Mouse (Mus musculus): ENCODE measurements at regions not wholly inside any gene's neighbourhood (a gene's known extent, or its start where the extent isn't known, plus 50 kb on each side); places are given as distances from the start of the nearest gene placed in this dataset.

DNA sequence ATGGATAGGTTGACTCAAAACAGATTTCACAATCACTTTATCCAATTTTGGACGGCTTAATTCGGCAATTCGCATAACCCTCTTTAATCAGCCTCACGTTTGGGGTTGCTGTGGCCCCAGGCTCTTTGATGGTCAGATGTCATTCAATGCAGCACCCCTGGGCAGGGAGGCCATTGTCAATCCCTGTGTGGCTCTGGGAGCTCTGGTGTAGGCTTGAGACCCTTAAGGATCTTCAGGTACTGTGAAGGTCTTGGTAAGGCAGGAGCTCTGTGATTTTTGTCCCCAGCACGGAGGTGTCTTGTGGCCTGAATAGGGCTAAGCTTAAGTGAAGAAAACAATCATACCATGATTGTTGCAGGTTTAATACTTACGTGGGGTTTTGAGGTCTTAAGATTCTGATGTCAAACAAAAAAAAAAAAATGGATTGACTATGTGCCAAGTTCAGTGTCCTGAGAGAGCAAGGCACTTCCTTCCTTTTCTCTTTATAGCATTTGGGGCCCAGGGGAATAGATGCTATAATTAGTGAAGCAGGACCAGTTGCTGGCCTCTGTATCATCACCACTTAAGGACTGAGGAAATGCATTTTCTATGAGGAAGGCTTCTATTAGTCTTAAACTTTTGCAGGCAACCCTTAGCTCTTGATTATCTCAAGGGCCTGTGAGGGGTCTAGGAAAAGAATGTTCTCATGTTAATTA, 98.9 kb downstream of the Ttc32 start:
- no peaks in the 10 kb centered on the region for H3K27me3 ChIP-seq (ENCODE audit: control insufficient read depth, insufficient read depth, low read length)
- H3K4me2 ChIP-seq (replicated peaks; ENCODE audit: low read depth, low read length), result no peak overlapping the region
- H3K9ac ChIP-seq (ENCODE audit: low read depth, low read length), result no peak overlapping the region
- no peaks in the 10 kb centered on the region for H3K9me3 ChIP-seq (ENCODE audit: control insufficient read depth, low read length)
- H3K4me3 ChIP-seq (ENCODE audit: low read length), result no peak overlapping the region
- WGBS, result 82% methylated on average over 6 of the region's 6 CpGs
- no peak overlapping the region for H3K27ac ChIP-seq (ENCODE audit: low read depth, low read length)
- no peaks in the 10 kb centered on the region for H3K4me1 ChIP-seq (ENCODE audit: control insufficient read depth, insufficient read depth, low read length)
- ATAC-seq (ENCODE audit: low FRiP score, low TSS enrichment), result no peak
- H3K36me3 ChIP-seq (ENCODE audit: control insufficient read depth, insufficient read depth, low read length), result no peaks in the 10 kb centered on the region

DNA sequence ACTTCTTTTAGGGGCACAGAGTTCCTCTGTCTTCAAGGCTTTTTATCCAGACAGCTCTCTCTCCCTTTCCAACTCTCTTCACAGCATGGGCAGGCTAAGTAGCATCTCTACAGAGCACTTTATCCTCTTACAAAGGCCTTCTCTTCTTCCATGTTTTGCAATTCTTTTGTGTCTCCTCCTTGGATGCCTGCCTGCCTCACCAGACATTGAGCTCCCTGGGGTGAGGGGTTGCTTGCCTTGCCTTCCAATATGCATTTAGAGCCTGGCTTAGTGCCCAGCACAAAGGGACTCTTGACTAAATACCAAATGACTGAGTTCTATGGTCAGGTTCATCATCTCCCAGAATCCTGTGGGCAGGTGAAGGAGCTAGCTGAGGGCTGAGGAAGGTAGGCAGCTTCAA, 102.8 kb downstream of the Ttc32 start:
- no peak overlapping the region for H3K9ac ChIP-seq (ENCODE audit: low read depth, low read length)
- no peaks in the 10 kb centered on the region for H3K27me3 ChIP-seq (ENCODE audit: control insufficient read depth, insufficient read depth, low read length)
- no peaks in the 10 kb centered on the region for H3K4me1 ChIP-seq (ENCODE audit: control insufficient read depth, insufficient read depth, low read length)
- H3K4me2 ChIP-seq (replicated peaks; ENCODE audit: low read depth, low read length), result no peak overlapping the region
- no peaks in the 10 kb centered on the region for H3K36me3 ChIP-seq (ENCODE audit: control insufficient read depth, insufficient read depth, low read length)
- H3K4me3 ChIP-seq (ENCODE audit: low read length), result no peak overlapping the region
- no peak overlapping the region for H3K27ac ChIP-seq (ENCODE audit: low read depth, low read length)
- no peak for ATAC-seq (ENCODE audit: low FRiP score, low TSS enrichment)
- no peaks in the 10 kb centered on the region for H3K9me3 ChIP-seq (ENCODE audit: control insufficient read depth, low read length)

DNA sequence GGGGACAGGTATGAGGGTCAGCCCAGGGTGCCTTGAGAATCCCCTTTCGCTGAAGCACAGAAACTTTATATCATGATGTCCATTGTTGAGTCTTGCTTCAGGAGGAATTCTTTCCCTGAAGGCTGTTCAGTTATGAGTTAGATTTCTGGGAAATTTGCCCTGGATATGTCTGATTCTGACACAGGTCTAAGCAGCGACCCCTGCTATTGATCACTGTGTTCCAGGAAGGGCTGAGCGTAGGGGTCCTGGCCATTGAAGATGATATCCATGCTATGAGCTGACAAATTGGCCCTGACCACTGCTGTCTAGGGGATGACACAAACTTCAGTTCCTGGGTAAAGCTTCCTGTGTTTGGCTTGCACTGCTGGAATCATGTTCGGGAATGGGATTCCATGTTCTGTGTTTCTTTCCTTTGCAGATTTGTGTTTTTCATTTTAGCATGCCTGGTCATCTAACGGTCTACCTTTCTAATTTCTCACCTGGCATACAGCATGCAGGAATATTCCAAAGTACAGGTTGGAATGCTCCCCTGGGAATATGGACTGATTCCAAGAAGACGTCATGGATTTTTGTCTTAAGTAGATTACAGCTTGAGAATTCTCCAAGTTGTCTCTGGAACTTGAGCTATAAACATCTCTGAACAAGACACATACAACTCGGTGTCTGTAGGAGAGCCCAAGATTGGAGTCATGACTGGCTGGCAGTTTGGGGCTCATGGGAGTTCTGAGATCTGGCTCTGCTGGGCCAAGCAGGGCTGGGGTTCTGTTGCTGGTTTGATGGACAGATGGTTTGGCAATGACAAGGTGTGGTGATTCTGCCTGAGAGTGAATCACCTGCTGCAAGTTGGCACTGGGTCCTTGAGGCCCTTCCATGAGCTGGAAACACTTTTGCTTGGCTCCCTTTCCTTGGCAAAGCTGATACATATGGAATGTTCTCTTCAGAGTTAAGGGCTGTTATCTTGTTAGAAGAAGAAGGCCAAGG, 104.4 kb downstream of the Ttc32 start:
- Histone ChIP-seq H3K9ac (ENCODE audit: low read depth, low read length) (no peak overlapping the region), H3K9me3 (ENCODE audit: control insufficient read depth, low read length) (no peaks in the 10 kb centered on the region), H3K27ac (ENCODE audit: low read depth, low read length) (no peak overlapping the region), H3K27me3 (ENCODE audit: control insufficient read depth, insufficient read depth, low read length) (no peaks in the 10 kb centered on the region), H3K36me3 (ENCODE audit: control insufficient read depth, insufficient read depth, low read length) (no peaks in the 10 kb centered on the region), H3K4me2 (replicated peaks; ENCODE audit: low read depth, low read length) (no peak overlapping the region), H3K4me1 (ENCODE audit: control insufficient read depth, insufficient read depth, low read length) (no peaks in the 10 kb centered on the region), H3K4me3 (ENCODE audit: low read length) (no peak overlapping the region)
- no peak for ATAC-seq (ENCODE audit: low FRiP score, low TSS enrichment)
- WGBS, result 90% methylated on average over 7 of the region's 7 CpGs

DNA sequence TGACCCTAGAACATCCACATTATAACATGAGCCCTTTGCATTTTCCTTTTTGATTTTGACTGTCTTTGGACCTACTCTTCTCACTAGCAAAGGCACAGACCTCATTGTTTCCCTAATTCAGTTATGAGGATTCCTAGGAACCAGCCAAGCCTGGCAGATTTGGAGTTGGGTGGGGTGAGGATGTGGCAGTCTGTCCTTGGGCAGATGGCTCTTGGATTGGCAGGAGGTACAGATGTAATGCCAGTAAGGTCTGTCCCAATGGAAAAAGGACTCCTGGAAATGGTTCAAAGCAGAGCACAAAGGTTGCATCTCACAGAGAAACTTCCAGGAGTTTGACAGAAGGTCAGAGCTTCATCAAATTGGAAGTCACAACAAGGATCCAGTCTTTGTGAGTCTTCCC, 121.2 kb downstream of the Ttc32 start:
- Histone ChIP-seq H3K36me3 (ENCODE audit: control insufficient read depth, insufficient read depth, low read length) (no peaks in the 10 kb centered on the region), H3K9ac (ENCODE audit: low read depth, low read length) (no peak overlapping the region), H3K4me1 (ENCODE audit: control insufficient read depth, insufficient read depth, low read length) (no peaks in the 10 kb centered on the region), H3K27ac (ENCODE audit: low read depth, low read length) (no peak overlapping the region), H3K27me3 (ENCODE audit: control insufficient read depth, insufficient read depth, low read length) (no peaks in the 10 kb centered on the region), H3K9me3 (ENCODE audit: control insufficient read depth, low read length) (no peaks in the 10 kb centered on the region), H3K4me3 (ENCODE audit: low read length) (no peak overlapping the region), H3K4me2 (replicated peaks; ENCODE audit: low read depth, low read length) (no peak overlapping the region)
- ATAC-seq (ENCODE audit: low FRiP score, low TSS enrichment), result no peak

DNA sequence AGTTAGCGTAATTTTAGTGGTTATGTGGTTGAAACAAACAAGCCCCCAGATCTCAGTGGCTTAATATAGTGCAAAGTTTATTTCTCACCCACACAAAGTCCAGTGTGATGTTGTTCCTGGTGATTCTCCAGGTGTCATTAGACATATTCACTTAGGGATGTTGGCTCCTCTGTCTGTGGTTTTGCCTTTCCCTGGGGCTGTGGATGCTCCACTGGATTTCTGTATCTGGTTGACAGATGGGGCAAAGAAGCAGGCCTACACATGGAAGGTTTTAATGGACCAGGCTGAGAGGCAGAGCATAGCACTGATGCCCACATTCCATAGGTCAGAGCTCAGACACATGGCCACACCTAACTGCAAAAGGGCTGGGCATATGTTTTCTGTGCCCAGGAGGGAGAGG, 121.6 kb downstream of the Ttc32 start:
- H3K4me1 ChIP-seq (ENCODE audit: control insufficient read depth, insufficient read depth, low read length), result no peaks in the 10 kb centered on the region
- no peaks in the 10 kb centered on the region for H3K27me3 ChIP-seq (ENCODE audit: control insufficient read depth, insufficient read depth, low read length)
- H3K9me3 ChIP-seq (ENCODE audit: control insufficient read depth, low read length), result no peaks in the 10 kb centered on the region
- no peak overlapping the region for H3K4me3 ChIP-seq (ENCODE audit: low read length)
- H3K36me3 ChIP-seq (ENCODE audit: control insufficient read depth, insufficient read depth, low read length), result no peaks in the 10 kb centered on the region
- ATAC-seq (ENCODE audit: low FRiP score, low TSS enrichment), result no peak
- H3K9ac ChIP-seq (ENCODE audit: low read depth, low read length), result no peak overlapping the region
- 90% methylated on average over 1 of the region's 1 CpGs for WGBS
- H3K27ac ChIP-seq (ENCODE audit: low read depth, low read length), result no peak overlapping the region
- no peak overlapping the region for H3K4me2 ChIP-seq (replicated peaks; ENCODE audit: low read depth, low read length)

DNA sequence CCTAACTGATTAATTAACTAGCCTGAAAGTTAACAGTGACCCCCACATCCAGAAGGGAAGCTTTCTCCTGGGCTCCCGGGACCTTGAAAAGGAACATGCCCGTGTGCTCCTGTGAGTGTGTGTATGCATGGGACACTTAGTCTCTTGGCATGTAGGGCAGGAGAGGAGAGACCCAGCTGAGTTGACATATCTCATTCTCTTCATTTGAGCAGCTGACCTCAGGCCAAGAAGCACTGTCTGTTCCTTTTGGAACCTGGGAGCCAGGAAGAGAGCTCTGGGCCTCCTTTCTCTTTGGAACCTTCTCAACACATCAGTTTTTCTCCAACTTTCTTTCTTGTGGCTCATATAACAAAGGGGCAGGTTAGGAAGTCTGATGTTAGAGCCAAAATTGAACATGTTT, 124.7 kb downstream of the Ttc32 start:
- Histone ChIP-seq H3K27ac (ENCODE audit: low read depth, low read length) (no peak overlapping the region), H3K27me3 (ENCODE audit: control insufficient read depth, insufficient read depth, low read length) (no peaks in the 10 kb centered on the region), H3K4me3 (ENCODE audit: low read length) (no peak overlapping the region), H3K4me1 (ENCODE audit: control insufficient read depth, insufficient read depth, low read length) (no peaks in the 10 kb centered on the region), H3K4me2 (replicated peaks; ENCODE audit: low read depth, low read length) (no peak overlapping the region), H3K9ac (ENCODE audit: low read depth, low read length) (no peak overlapping the region), H3K9me3 (ENCODE audit: control insufficient read depth, low read length) (no peaks in the 10 kb centered on the region), H3K36me3 (ENCODE audit: control insufficient read depth, insufficient read depth, low read length) (no peaks in the 10 kb centered on the region)
- ATAC-seq (ENCODE audit: low FRiP score, low TSS enrichment), result no peak
- 73% methylated on average over 2 of the region's 2 CpGs for WGBS

DNA sequence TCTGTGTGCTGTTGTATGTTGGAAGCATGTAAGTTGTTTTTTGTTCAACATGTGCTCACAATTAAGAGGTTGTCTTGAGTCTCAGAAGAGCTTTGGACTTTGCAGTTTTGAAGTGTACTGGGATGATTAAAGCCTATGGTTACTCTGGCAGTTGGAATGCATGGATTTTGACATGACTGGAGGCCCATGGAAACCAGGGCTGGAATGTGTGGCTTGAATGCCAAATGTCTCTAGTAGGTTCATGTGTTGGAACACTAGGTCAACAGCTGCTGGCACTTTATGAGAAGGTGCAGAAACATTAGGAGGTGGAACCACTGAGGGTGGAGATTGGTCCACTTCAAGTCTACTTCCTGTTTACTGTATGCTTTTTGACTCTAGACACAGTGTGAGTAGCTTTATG, 127.0 kb downstream of the Ttc32 start:
- H3K27me3 ChIP-seq (ENCODE audit: control insufficient read depth, insufficient read depth, low read length), result no peaks in the 10 kb centered on the region
- H3K4me2 ChIP-seq (replicated peaks; ENCODE audit: low read depth, low read length), result no peak overlapping the region
- H3K4me3 ChIP-seq (ENCODE audit: low read length), result no peak overlapping the region
- H3K9ac ChIP-seq (ENCODE audit: low read depth, low read length), result no peak overlapping the region
- no peaks in the 10 kb centered on the region for H3K36me3 ChIP-seq (ENCODE audit: control insufficient read depth, insufficient read depth, low read length)
- no peak overlapping the region for H3K27ac ChIP-seq (ENCODE audit: low read depth, low read length)
- no peaks in the 10 kb centered on the region for H3K4me1 ChIP-seq (ENCODE audit: control insufficient read depth, insufficient read depth, low read length)
- no peak for ATAC-seq (ENCODE audit: low FRiP score, low TSS enrichment)
- H3K9me3 ChIP-seq (ENCODE audit: control insufficient read depth, low read length), result no peaks in the 10 kb centered on the region

DNA sequence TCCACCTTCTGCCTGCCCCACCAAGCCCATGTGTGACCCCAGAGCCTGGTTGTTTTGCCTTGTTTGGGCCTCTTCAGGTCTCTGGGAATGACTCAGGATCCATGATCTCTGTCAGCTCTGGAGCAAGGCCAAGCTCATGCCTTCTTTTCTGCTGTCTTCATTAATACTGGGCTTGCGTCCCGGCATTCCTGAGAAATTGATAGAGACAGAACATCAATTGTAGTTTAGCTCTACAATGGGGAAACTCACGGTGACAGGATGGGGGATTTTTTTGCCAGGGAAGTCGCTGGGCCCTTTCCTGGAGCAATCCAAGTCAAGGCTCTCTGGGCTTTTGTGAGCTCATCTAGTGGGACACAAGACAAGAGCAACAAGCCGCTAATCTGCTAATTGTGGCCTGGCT, 129.0 kb downstream of the Ttc32 start:
- H3K27me3 ChIP-seq (ENCODE audit: control insufficient read depth, insufficient read depth, low read length), result no peaks in the 10 kb centered on the region
- no peak overlapping the region for H3K27ac ChIP-seq (ENCODE audit: low read depth, low read length)
- H3K4me3 ChIP-seq (ENCODE audit: low read length), result no peak overlapping the region
- no peaks in the 10 kb centered on the region for H3K36me3 ChIP-seq (ENCODE audit: control insufficient read depth, insufficient read depth, low read length)
- H3K4me1 ChIP-seq (ENCODE audit: control insufficient read depth, insufficient read depth, low read length), result no peaks in the 10 kb centered on the region
- no peak overlapping the region for H3K9ac ChIP-seq (ENCODE audit: low read depth, low read length)
- WGBS, result 76% methylated on average over 5 of the region's 5 CpGs
- no peak overlapping the region for H3K4me2 ChIP-seq (replicated peaks; ENCODE audit: low read depth, low read length)
- no peak for ATAC-seq (ENCODE audit: low FRiP score, low TSS enrichment)
- no peaks in the 10 kb centered on the region for H3K9me3 ChIP-seq (ENCODE audit: control insufficient read depth, low read length)

DNA sequence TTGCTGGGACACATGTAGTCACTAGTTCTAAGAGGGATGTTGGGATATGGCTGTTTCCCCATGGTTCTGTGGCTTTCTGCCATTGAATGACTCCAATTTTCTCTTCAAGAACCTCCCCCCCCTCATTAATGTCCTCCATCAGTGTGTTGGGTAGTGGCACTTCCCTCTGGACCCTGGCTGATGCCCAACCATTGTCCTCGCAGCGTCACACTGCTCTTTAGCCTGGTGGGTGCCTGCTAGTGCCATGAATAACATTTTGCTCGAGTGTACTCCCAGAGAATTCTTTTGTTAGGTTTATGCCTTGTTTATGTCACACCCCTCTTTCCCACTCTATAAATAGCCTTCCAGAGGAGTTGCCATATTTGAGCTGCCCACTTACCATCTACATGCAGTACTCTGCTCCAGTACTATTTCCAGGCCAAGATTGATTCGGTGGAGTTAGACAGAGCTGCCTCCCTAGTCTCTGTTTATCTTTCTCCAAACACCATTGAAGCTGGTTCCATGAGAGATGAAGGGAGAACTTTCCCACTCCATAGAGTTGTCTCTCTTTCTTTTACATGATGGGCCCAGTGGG, 135.7 kb downstream of the Ttc32 start:
- no peak overlapping the region for H3K4me3 ChIP-seq (ENCODE audit: low read length)
- WGBS, result 82% methylated on average over 4 of the region's 4 CpGs
- H3K27me3 ChIP-seq (ENCODE audit: control insufficient read depth, insufficient read depth, low read length), result no peaks in the 10 kb centered on the region
- ATAC-seq (ENCODE audit: low FRiP score, low TSS enrichment), result no peak
- H3K4me1 ChIP-seq (ENCODE audit: control insufficient read depth, insufficient read depth, low read length), result no peaks in the 10 kb centered on the region
- no peaks in the 10 kb centered on the region for H3K36me3 ChIP-seq (ENCODE audit: control insufficient read depth, insufficient read depth, low read length)
- H3K4me2 ChIP-seq (replicated peaks; ENCODE audit: low read depth, low read length), result no peak overlapping the region
- H3K9me3 ChIP-seq (ENCODE audit: control insufficient read depth, low read length), result no peaks in the 10 kb centered on the region
- no peak overlapping the region for H3K27ac ChIP-seq (ENCODE audit: low read depth, low read length)
- H3K9ac ChIP-seq (ENCODE audit: low read depth, low read length), result no peak overlapping the region

Measured in kidney, embryonic 14.5 days (tissue).